Mouse (Mus musculus) neural tube, embryonic 15.5 days (tissue): ENCODE data around the gene Dnm3. TPM values are rescaled to one million over a fixed set of nuclear protein-coding genes. Genes with fewer than 3 reads are reported as not detected.

Experiments used
- ATAC-seq: fragments of 200-750 bp; cut with Nextera tagmentation; 2 replicates; pipeline ENCODE4 v1.8.0; 2017; ENCODE audit warnings: mild to moderate bottlenecking, moderate TSS enrichment, moderate library complexity; ENCODE audit not compliant: low FRiP score
- H3K27ac ChIP-seq: fragments of 300-500 bp; sonication (generic); replicated peaks from 2 replicates; pipeline ENCODE4 v1.5.1; 2015; ENCODE audit warnings: mild to moderate bottlenecking, inconsistent platforms
- H3K27me3 ChIP-seq: fragments of 300-500 bp; sonication (generic); replicated peaks from 2 replicates; pipeline ENCODE4 v1.6.1; 2015; ENCODE audit warnings: inconsistent platforms
- H3K36me3 ChIP-seq: fragments of 300-500 bp; sonication (generic); 2 replicates; pipeline ENCODE4 v1.6.1; 2015; ENCODE audit warnings: inconsistent platforms
- H3K4me1 ChIP-seq: fragments of 300-500 bp; sonication (generic); 2 replicates; pipeline ENCODE4 v1.6.1; 2015; ENCODE audit warnings: inconsistent platforms
- H3K4me2 ChIP-seq: fragments of 300-500 bp; sonication (generic); 2 replicates; pipeline ENCODE4 v1.6.1; 2015; ENCODE audit warnings: inconsistent platforms, mild to moderate bottlenecking, moderate library complexity
- H3K4me3 ChIP-seq: fragments of 300-500 bp; sonication (generic); replicated peaks from 2 replicates; pipeline ENCODE4 v1.5.1; 2015; ENCODE audit warnings: mild to moderate bottlenecking, inconsistent platforms
- H3K9ac ChIP-seq: fragments of 300-500 bp; sonication (generic); replicated peaks from 2 replicates; pipeline ENCODE4 v1.6.1; 2015; ENCODE audit warnings: mild to moderate bottlenecking, inconsistent platforms
- H3K9me3 ChIP-seq: fragments of 300-500 bp; sonication (generic); replicated peaks from 2 replicates; pipeline ENCODE4 v1.6.1; 2016; ENCODE audit warnings: inconsistent platforms
- WGBS: fragments of 180-500 bp; shearing (Covaris S2); methylation state at CpG from one replicate; pipeline ENCODE4 v1.1.7; 2015; ENCODE audit warnings: mixed read lengths; 5-methylcytosine and 5-hydroxymethylcytosine counted together
- polyA plus RNA-seq: library from polyadenylated mRNA; unstranded; fragments of >200 nt; fragmentation: Nextera tagmentation; extraction: Ambion mirVana; gene quantifications from 2 replicates; pipeline ENCODE4 v1.2.1, GENCODE M21; 2015

Gene Dnm3
- polyA plus RNA-seq, 1 experiment from 2014 or later: 60.8 TPM

DNA sequence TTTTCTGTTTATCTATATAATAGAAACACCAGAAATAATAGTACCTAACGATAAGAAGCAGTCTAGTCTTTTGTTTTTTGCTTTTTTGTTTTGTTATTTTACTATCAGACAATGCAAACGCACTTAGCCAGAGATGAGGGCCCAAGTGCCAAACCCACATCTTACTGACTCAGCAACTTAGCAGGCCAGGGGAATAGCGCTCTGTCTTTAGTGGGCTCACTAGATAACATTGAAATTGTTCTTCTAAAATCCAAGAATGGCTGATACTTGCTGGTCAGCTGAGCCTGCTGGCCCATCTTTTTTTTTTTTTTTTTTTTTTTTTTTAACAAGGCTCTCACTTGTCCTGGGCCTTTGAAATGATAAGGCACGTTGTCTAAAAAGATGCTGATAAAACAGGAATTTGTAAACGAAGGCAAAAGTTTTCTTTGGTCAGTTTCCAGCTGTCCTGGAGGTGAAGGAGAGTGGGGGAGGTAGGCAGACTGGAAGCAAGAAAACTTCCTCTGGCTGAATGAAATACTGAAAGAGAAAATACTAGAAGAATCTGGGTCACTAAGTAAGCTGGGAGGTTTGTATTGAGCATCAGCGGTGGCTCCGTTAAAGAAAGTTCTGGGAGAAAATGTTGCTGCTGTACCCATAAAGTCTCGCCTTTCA, 259.2 kb downstream of the Dnm3 start:
- Histone ChIP-seq H3K4me2 (no peak overlapping the region), H3K9ac (no peak overlapping the region), H3K4me1 (peaks cover 7% of the 10 kb centered on the region), H3K36me3 (no peaks in the 10 kb centered on the region), H3K4me3 (peak overlapping the region; percentile 25; the same call in 1 of the 2 replicates), H3K9me3 (no peaks in the 10 kb centered on the region), H3K27me3 (no peaks in the 10 kb centered on the region), H3K27ac (no peak overlapping the region)
- no peak for ATAC-seq
- WGBS: 78% methylated on average over 8 of the region's 8 CpGs

DNA sequence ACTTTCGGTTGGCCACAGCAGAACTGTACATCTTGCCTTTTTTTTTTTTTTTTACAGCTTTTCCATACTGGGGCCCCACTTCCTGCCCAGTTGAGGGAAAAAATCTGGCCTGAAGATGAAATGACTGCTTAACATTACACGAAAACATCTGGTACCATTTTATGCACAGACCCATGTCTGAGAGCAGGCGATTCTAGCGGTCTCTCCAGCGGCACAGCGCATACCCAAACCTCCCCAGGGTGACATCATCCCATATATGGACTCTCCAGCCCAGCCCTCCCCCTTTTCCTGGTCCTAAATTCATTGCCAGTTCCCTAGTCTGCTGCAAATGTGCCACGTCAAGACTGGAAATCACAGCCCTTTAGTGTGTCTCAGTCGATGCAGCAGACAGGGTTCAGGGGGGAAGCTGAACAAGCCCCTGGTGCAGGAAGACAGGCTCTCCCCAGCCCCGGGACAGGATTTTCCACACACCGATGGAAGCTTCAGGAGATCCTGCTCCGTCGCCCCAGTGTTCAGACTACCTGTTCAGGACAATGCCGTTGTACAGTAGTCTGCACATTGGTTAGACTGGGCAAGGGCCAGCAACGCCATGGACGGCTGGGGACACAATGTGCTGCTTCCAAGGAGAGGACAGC, 260.4 kb downstream of the Dnm3 start:
- Histone ChIP-seq H3K9ac (peak overlapping the region; percentile 32; the same call in 1 of the 2 replicates), H3K4me2 (peak overlapping the region; percentile 21; the same call in 1 of the 2 replicates), H3K9me3 (no peaks in the 10 kb centered on the region), H3K4me3 (peak overlapping the region; percentile 25), H3K27me3 (no peaks in the 10 kb centered on the region), H3K27ac (peak overlapping the region; percentile 74), H3K36me3 (no peaks in the 10 kb centered on the region), H3K4me1 (peaks cover 7% of the 10 kb centered on the region)
- whole genome bisulfite sequencing: 50% methylated on average over 15 of the region's 15 CpGs
- ATAC-seq: peak; percentile 76; the same call in 1 of the 2 replicates

GRCm38 (mm10) chr1:162216656-162217055, 261.2 kb downstream of the Dnm3 start:
- H3K27ac ChIP-seq: 0 out of 2 replicates have a peak overlapping the region, but pooled peaks have one; percentile 4
- no peaks in the 10 kb centered on the region for H3K27me3 ChIP-seq
- no peaks in the 10 kb centered on the region for H3K36me3 ChIP-seq
- WGBS: 42% methylated on average over 4 of the region's 4 CpGs
- H3K4me2 ChIP-seq: no peak overlapping the region
- H3K9ac ChIP-seq: no peak overlapping the region
- H3K9me3 ChIP-seq: no peaks in the 10 kb centered on the region
- H3K4me1 ChIP-seq: peaks cover 7% of the 10 kb centered on the region
- no peak overlapping the region for H3K4me3 ChIP-seq
- ATAC-seq: no peak

DNA sequence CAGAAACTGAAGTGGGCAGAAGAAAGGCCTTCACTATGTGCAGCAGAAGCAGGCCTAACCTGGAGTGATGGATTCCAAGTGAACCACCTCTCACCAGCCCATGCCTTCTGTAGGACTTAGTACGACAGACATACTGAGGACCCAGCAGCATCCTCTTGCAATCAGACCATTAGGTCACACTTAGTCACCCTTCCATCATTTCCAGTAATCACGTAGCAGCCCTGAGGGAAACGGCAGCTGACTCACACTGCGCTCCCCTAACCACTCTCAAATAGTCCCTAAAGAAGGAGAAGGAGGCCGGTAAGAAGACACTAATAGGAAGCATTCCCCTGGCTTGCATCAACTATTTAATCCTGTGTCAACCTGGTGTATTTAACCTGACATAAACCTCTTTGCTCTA, 262.1 kb downstream of the Dnm3 start:
- peaks cover 7% of the 10 kb centered on the region for H3K4me1 ChIP-seq
- no peaks in the 10 kb centered on the region for H3K9me3 ChIP-seq
- H3K4me2 ChIP-seq: no peak overlapping the region
- H3K27ac ChIP-seq: no peak overlapping the region
- H3K27me3 ChIP-seq: no peaks in the 10 kb centered on the region
- H3K36me3 ChIP-seq: no peaks in the 10 kb centered on the region
- ATAC-seq: no peak
- WGBS: 73% methylated on average over 5 of the region's 5 CpGs
- H3K4me3 ChIP-seq: no peak overlapping the region
- H3K9ac ChIP-seq: no peak overlapping the region

DNA sequence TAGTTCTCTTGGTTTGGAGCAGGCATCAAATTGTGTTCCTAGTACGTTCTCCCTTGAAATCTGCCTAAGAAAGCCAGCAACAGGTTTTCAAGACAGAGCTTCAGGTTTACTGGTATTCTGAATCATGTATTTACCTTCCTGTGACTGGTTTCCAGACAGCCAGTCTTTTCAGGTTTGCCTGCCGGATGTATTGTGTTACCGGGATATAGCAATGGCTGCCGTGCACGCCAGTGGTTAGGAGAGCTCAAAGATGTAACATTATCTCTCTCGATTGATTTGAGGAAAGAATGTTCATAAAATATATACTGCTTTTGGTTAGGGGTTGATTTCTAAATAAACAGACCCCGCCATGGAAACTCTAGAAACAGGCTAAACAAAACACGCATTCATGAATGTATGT, 264.8 kb downstream of the Dnm3 start:
- Histone ChIP-seq H3K4me1 (peaks cover 16% of the 10 kb centered on the region), H3K4me2 (no peak overlapping the region), H3K36me3 (no peaks in the 10 kb centered on the region), H3K27me3 (no peaks in the 10 kb centered on the region), H3K4me3 (no peak overlapping the region), H3K27ac (no peak overlapping the region), H3K9ac (no peak overlapping the region), H3K9me3 (no peaks in the 10 kb centered on the region)
- ATAC-seq: no peak
- WGBS: 94% methylated on average over 8 of the region's 8 CpGs

- Histone ChIP-seq H3K36me3 (no peaks in the 10 kb centered on the region), H3K27me3 (no peaks in the 10 kb centered on the region), H3K4me1 (peaks cover 9% of the 10 kb centered on the region; the same call in 1 of the 2 replicates), H3K9me3 (no peaks in the 10 kb centered on the region), H3K4me2 (no peak overlapping the region), H3K4me3 (no peak overlapping the region), H3K27ac (no peak overlapping the region), H3K9ac (no peak overlapping the region)
- ATAC-seq: no peak
- 30% methylated on average over 2 of the region's 2 CpGs for WGBS
Measured at GRCm38 (mm10) chr1:162210529-162210928, 267.3 kb downstream of the Dnm3 start.

DNA sequence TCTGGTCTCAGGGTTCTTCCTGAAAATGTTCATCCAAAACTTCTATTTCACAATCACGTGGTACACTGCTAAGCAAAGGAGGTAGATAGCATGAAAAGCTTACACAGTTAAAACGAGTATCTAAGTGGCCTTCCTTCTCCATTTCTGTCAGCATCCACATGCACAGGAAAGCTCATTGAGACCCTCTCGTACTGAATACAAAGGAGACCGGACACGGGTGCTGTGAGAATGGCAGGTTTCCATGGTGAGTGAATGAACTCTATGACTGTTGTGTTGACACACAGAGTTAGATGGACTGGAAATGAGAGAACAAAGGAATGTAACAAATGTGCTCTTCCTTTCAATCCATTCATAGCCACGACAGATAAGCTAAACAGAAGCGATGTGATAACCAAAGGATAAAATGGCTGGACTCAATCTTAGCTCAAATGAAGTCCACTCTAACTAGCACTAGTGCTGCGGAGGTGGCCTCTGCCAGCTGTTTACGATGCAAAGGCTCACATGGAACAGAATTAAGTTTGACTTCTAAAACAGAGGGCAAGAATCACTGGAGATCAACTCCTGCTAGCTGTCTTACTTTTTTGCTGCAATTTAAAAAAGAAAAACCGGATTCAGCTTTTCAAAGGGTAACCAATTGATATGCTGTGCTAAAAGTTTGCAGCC, 268.2 kb downstream of the Dnm3 start:
- H3K9me3 ChIP-seq: no peaks in the 10 kb centered on the region
- no peak overlapping the region for H3K4me2 ChIP-seq
- ATAC-seq: no peak
- 15% methylated on average over 10 of the region's 10 CpGs for WGBS
- no peaks in the 10 kb centered on the region for H3K36me3 ChIP-seq
- H3K9ac ChIP-seq: no peak overlapping the region
- no peaks in the 10 kb centered on the region for H3K27me3 ChIP-seq
- peaks cover 9% of the 10 kb centered on the region; the same call in 1 of the 2 replicates for H3K4me1 ChIP-seq
- 0 out of 2 replicates have a peak overlapping the region, but pooled peaks have one; percentile 13 for H3K27ac ChIP-seq
- no peak overlapping the region for H3K4me3 ChIP-seq

DNA sequence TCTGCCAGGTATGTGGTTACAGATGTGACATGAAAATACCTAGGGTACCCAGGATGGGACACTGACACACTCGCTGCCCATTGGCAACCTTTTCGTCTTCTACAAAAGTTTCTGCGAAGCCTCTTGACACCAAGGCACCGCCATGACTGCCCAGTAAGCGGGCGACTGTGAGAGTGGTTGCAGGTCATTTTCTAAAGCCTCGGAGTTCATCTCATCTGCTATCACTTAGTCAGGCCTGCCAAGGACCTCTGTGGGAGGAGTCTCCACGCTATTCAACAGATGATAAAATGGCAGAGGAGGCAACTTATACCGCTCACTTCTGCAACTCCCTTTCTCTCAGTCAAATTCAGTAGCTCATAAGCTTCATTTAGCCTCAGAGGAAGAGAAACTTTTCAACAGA, 268.8 kb downstream of the Dnm3 start:
- H3K36me3 ChIP-seq: no peaks in the 10 kb centered on the region
- 65% methylated on average over 9 of the region's 9 CpGs for WGBS
- H3K27me3 ChIP-seq: no peaks in the 10 kb centered on the region
- H3K4me1 ChIP-seq: peaks cover 9% of the 10 kb centered on the region; the same call in 1 of the 2 replicates
- no peak overlapping the region for H3K4me3 ChIP-seq
- no peak overlapping the region for H3K27ac ChIP-seq
- no peak overlapping the region for H3K9ac ChIP-seq
- no peak for ATAC-seq
- H3K4me2 ChIP-seq: no peak overlapping the region
- H3K9me3 ChIP-seq: no peaks in the 10 kb centered on the region

DNA sequence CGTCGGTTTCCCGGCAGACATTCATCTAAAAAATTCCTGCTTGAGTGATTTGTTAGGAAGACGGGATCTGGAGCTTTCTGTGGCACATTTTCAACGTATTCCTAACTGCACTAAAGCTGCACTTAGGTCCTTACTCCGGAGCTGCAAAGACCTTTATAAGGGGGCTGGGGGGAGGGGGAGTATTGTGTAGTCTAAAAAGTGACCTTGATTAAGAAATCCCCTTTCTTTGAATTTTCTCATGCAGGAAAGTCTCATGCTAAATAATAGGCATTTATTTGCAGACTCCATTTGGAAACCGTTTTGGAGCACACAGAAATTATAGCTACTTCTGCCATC, 270.2 kb downstream of the Dnm3 start:
- Histone ChIP-seq H3K27me3 (no peaks in the 10 kb centered on the region), H3K27ac (0 out of 2 replicates have a peak overlapping the region, but pooled peaks have one; percentile 18), H3K4me1 (peaks cover 15% of the 10 kb centered on the region; the same call in 1 of the 2 replicates), H3K9me3 (no peaks in the 10 kb centered on the region), H3K9ac (no peak overlapping the region), H3K4me3 (no peak overlapping the region), H3K36me3 (no peaks in the 10 kb centered on the region), H3K4me2 (0 out of 2 replicates have a peak overlapping the region, but pooled peaks have one; percentile 13)
- no peak for ATAC-seq
- 57% methylated on average over 7 of the region's 7 CpGs for WGBS

DNA sequence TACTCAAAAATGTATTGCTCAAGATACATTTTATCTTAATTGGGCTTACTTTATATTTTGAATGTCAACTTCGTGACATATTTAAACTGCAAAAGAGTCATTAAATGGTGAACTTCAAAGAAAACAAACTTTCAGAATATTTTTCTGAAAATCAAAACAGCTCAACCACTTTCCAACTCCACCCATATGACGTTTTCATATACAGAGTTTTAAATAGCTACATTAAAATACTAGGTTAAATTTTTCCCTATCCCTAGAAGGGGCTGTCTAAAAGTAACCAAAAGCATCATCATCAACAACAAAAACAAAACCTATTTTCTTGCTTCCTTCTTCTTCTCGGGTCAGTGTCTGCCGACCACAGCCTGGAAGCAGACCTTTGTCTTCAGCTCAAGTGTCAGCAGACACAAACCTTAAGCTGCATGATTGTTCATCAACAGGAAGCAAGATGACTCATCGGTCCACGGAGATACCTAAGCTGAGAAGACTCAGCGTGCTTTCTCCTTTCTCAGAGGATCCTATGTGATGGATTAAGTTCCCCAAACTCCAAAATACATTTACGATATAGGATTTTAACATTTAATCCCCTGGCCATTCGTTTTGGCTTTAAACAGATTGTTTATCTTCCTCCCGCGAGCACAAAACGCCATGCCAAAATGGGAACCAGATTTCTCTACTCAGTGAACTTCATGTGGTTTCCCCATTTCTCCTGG, 270.7 kb downstream of the Dnm3 start:
- Histone ChIP-seq H3K4me2 (0 out of 2 replicates have a peak overlapping the region, but pooled peaks have one; percentile 13), H3K27me3 (no peaks in the 10 kb centered on the region), H3K9me3 (no peaks in the 10 kb centered on the region), H3K4me1 (peaks cover 15% of the 10 kb centered on the region; the same call in 1 of the 2 replicates), H3K27ac (0 out of 2 replicates have a peak overlapping the region, but pooled peaks have one; percentile 18), H3K4me3 (no peak overlapping the region), H3K9ac (no peak overlapping the region), H3K36me3 (no peaks in the 10 kb centered on the region)
- no peak for ATAC-seq
- WGBS: 79% methylated on average over 12 of the region's 12 CpGs
